Comparison of ENCODE assay signal across 35 mouse cellular contexts in genomic region chr4:27734143-27734542, GRCm38 (mm10).
"Had no signal": no experiment of that assay in that cellular context is flagged by ENCODE, and none has a peak within 500 bp of the region (broad histone marks: within the 10 kb centered on the region; RNA-seq: fewer than 3 reads in every experiment).

No protein-coding gene starts in this region.

- DNase-seq: heart, postnatal 10 days; heart, postnatal 14 days; heart, postnatal 36 days; heart, postnatal 4 days; kidney, adult 11 months; kidney, adult 18-20 months; kidney, adult 2 months; kidney, adult 8-10 months; kidney, adult 9 months; kidney, postnatal 10 days; kidney, postnatal 14 days; kidney, postnatal 25 days; kidney, postnatal 36 days; kidney, postnatal 4 days; layer of hippocampus, adult 9-11 months; layer of hippocampus, postnatal 36 days had no signal

- H3K4me3 ChIP-seq: heart, embryonic 10.5 days; heart, embryonic 12.5 days; heart, embryonic 13.5 days; heart, embryonic 15.5 days; hindbrain, embryonic 10.5 days; hindbrain, embryonic 12.5 days; hindbrain, embryonic 13.5 days; hindbrain, embryonic 15.5 days; intestine, embryonic 15.5 days; kidney, embryonic 15.5 days; layer of hippocampus, adult 2 months had no signal

- H3K36me3 ChIP-seq: heart, embryonic 10.5 days; heart, embryonic 12.5 days; heart, embryonic 13.5 days; heart, embryonic 15.5 days; hindbrain, embryonic 10.5 days; hindbrain, embryonic 12.5 days; hindbrain, embryonic 13.5 days; hindbrain, embryonic 15.5 days; intestine, embryonic 15.5 days; kidney, embryonic 15.5 days had no signal

- H3K4me2 ChIP-seq: heart, embryonic 11.5 days; heart, embryonic 12.5 days; heart, embryonic 13.5 days; heart, embryonic 15.5 days; hindbrain, embryonic 12.5 days; hindbrain, embryonic 13.5 days; hindbrain, embryonic 14.5 days; hindbrain, embryonic 15.5 days; intestine, embryonic 15.5 days; kidney, embryonic 15.5 days had no signal

- H3K4me1 ChIP-seq: heart, embryonic 10.5 days; heart, embryonic 12.5 days; heart, embryonic 13.5 days; heart, embryonic 15.5 days; hindbrain, embryonic 10.5 days; hindbrain, embryonic 12.5 days; hindbrain, embryonic 13.5 days; hindbrain, embryonic 15.5 days; intestine, embryonic 15.5 days; kidney, embryonic 15.5 days had no signal

- H3K9ac ChIP-seq: heart, embryonic 12.5 days; heart, embryonic 13.5 days; heart, embryonic 15.5 days; hindbrain, embryonic 12.5 days; hindbrain, embryonic 13.5 days; hindbrain, embryonic 14.5 days; hindbrain, embryonic 15.5 days; intestine, embryonic 15.5 days; kidney, embryonic 15.5 days had no signal

- H3K27me3 ChIP-seq: heart, embryonic 12.5 days; heart, embryonic 13.5 days; heart, embryonic 15.5 days; hindbrain, embryonic 12.5 days; hindbrain, embryonic 13.5 days; hindbrain, embryonic 15.5 days; intestine, embryonic 15.5 days; kidney, embryonic 15.5 days had no signal

- ATAC-seq: hindbrain, embryonic 16.5 days; hindbrain, postnatal 0 days; inflammation-experienced regulatory T-cells, adult 6 months; intestine, embryonic 15.5 days; intestine, embryonic 16.5 days; intestine, postnatal 0 days had no signal

- H3K9me3 ChIP-seq: heart, embryonic 10.5 days; heart, embryonic 12.5 days; heart, embryonic 13.5 days; heart, embryonic 15.5 days; hindbrain, embryonic 10.5 days; hindbrain, embryonic 12.5 days; hindbrain, embryonic 13.5 days; hindbrain, embryonic 15.5 days; intestine, embryonic 15.5 days; kidney, embryonic 15.5 days had no signal

- H3K27ac ChIP-seq: heart, embryonic 10.5 days; heart, embryonic 13.5 days; heart, embryonic 15.5 days; hindbrain, embryonic 10.5 days; hindbrain, embryonic 12.5 days; hindbrain, embryonic 13.5 days; hindbrain, embryonic 14.5 days; hindbrain, embryonic 15.5 days; hindbrain, postnatal 0 days; intestine, embryonic 15.5 days; kidney, embryonic 15.5 days; kidney, postnatal 0 days; layer of hippocampus, adult 2 months had no signal
